Comparison of ENCODE assay signal across 19 mouse cellular contexts in genomic region chr17:29679038-29679767, GRCm38 (mm10). TPM values are rescaled to one million over a fixed set of nuclear protein-coding genes. Genes with fewer than 3 reads are reported as not detected.
DNase-seq lines count a peak whose midpoint lies in the region; ATAC-seq and TF ChIP-seq lines count a peak whose summit lies in the region.
"Had no signal": no experiment of that assay in that cellular context is flagged by ENCODE, and none has a peak within 500 bp of the region (broad histone marks: within the 10 kb centered on the region; RNA-seq: fewer than 3 reads in every experiment).

No protein-coding gene starts in this region.

- H3K4me3 ChIP-seq in liver, postnatal 0 days (ENCODE audit: low read depth, low read length): no peak overlapping the region
- no peak overlapping the region for H3K4me3 ChIP-seq in midbrain, embryonic 13.5 days (replicated peaks)
- no peak overlapping the region for H3K4me3 ChIP-seq in midbrain, embryonic 14.5 days (replicated peaks; ENCODE audit: low read depth, low read length)
- H3K4me3 ChIP-seq in MEL (ENCODE audit: control insufficient read depth in 1 of 2, insufficient read depth in 1 of 2, low read depth in 2 of 2, low read length in 2 of 2): no peak overlapping the region
- H3K4me3 ChIP-seq: embryonic facial prominence, embryonic 15.5 days; gastrocnemius, adult 2 months; heart, embryonic 15.5 days; intestine, embryonic 15.5 days; limb, embryonic 10.5 days; myocyte; neural tube, embryonic 13.5 days had no signal

- no peaks in the 10 kb centered on the region for H3K79me2 ChIP-seq in MEL (ENCODE audit: control insufficient read depth, insufficient read depth, low read length, poor library complexity)

- no peak for TF ChIP-seq RAD21 in MEL (IDR thresholded peaks at IDR 0.05; ENCODE audit: low read depth, low read length)

- no peaks in the 10 kb centered on the region for H3K27me3 ChIP-seq in liver, postnatal 0 days (ENCODE audit: insufficient read depth, low read length)
- no peaks in the 10 kb centered on the region for H3K27me3 ChIP-seq in midbrain, embryonic 13.5 days
- no peaks in the 10 kb centered on the region for H3K27me3 ChIP-seq in midbrain, embryonic 14.5 days (ENCODE audit: control insufficient read depth, insufficient read depth, low read length)
- H3K27me3 ChIP-seq in MEL (ENCODE audit: control insufficient read depth in 1 of 2, insufficient read depth in 2 of 2, low read length in 2 of 2): no peaks in the 10 kb centered on the region
- H3K27me3 ChIP-seq: embryonic facial prominence, embryonic 15.5 days; heart, embryonic 15.5 days; intestine, embryonic 15.5 days; neural tube, embryonic 13.5 days had no signal

- H3K4me2 ChIP-seq in liver, postnatal 0 days (ENCODE audit: low read depth, low read length): peak overlapping the region; percentile 0; the same call in 1 of the 2 replicates
- H3K4me2 ChIP-seq in midbrain, embryonic 13.5 days (replicated peaks): no peak overlapping the region
- no peak overlapping the region for H3K4me2 ChIP-seq in midbrain, embryonic 14.5 days (ENCODE audit: low read length)
- H3K4me2 ChIP-seq: embryonic facial prominence, embryonic 15.5 days; heart, embryonic 15.5 days; intestine, embryonic 15.5 days; neural tube, embryonic 13.5 days had no signal

- 81% methylated on average over 6 of the region's 6 CpGs for WGBS in liver, postnatal 0 days (ENCODE audit: insufficient replicate concordance)
- WGBS in midbrain, embryonic 13.5 days: 83% methylated on average over 6 of the region's 6 CpGs
- 78% methylated on average over 6 of the region's 6 CpGs for WGBS in midbrain, embryonic 14.5 days

- TF ChIP-seq POLR2A in MEL (IDR thresholded peaks at IDR 0.05; ENCODE audit: control insufficient read depth in 1 of 2, insufficient read depth in 1 of 2, low read depth in 1 of 2, low read length in 2 of 2, poor library complexity in 1 of 2): no peak

- H3K27ac ChIP-seq in liver, postnatal 0 days (ENCODE audit: low read depth): 0 out of 2 replicates have a peak overlapping the region, but pooled peaks have one; percentile 0
- no peak overlapping the region for H3K27ac ChIP-seq in midbrain, embryonic 13.5 days
- H3K27ac ChIP-seq in midbrain, embryonic 14.5 days (replicated peaks; ENCODE audit: low read depth, low read length): no peak overlapping the region
- peak overlapping the region; percentile 44; the same call in 1 of the 2 replicates for H3K27ac ChIP-seq in MEL (ENCODE audit: control insufficient read depth, low read depth, low read length)
- H3K27ac ChIP-seq: embryonic facial prominence, embryonic 15.5 days; gastrocnemius, adult 2 months; heart, embryonic 15.5 days; limb, embryonic 10.5 days had no signal

- DNase-seq in liver, postnatal 0 days: no peak
- DNase-seq in liver (no peak), MEL (ENCODE audit: low read depth, low spot score) (peak; percentile 57)
- DNase-seq in midbrain, embryonic 14.5 days: no peak
- no peak for DNase-seq in urinary bladder, postnatal 25 days (ENCODE audit: low spot score)
- no peak for DNase-seq in gastrocnemius, postnatal 4 days (ENCODE audit: low spot score in 2 of 2)
- DNase-seq: adrenal gland, postnatal 25 days; gastrocnemius, adult 2 months; heart, postnatal 4 days; kidney, adult 8-10 months; kidney, postnatal 10 days had no signal

- no peak for ATAC-seq in liver, postnatal 0 days
- no peak for ATAC-seq in midbrain, embryonic 13.5 days
- no peak for ATAC-seq in midbrain, embryonic 14.5 days (ENCODE audit: low FRiP score, low TSS enrichment)
- ATAC-seq: midbrain, embryonic 16.5 days had no signal

- no peak for TF ChIP-seq CTCF in liver, postnatal 0 days (IDR thresholded peaks at IDR 0.05; ENCODE audit: low read depth)
- no peak for TF ChIP-seq CTCF in MEL (IDR thresholded peaks at IDR 0.05 in 2 of 3, conservative IDR thresholded peaks at IDR 0.05 in 1 of 3; ENCODE audit: control insufficient read depth in 1 of 3, insufficient read depth in 1 of 3, low read depth in 2 of 3, low read length in 3 of 3, poor library complexity in 1 of 3, severe bottlenecking in 1 of 3)

- no peaks in the 10 kb centered on the region for H3K9me3 ChIP-seq in liver, postnatal 0 days (ENCODE audit: low read length)
- no peaks in the 10 kb centered on the region for H3K9me3 ChIP-seq in midbrain, embryonic 13.5 days
- no peaks in the 10 kb centered on the region for H3K9me3 ChIP-seq in midbrain, embryonic 14.5 days (ENCODE audit: control insufficient read depth, low read length)
- H3K9me3 ChIP-seq in MEL (replicated peaks; ENCODE audit: insufficient read depth, low read length): no peaks in the 10 kb centered on the region
- H3K9me3 ChIP-seq: embryonic facial prominence, embryonic 15.5 days; heart, embryonic 15.5 days; intestine, embryonic 15.5 days; limb, embryonic 10.5 days; neural tube, embryonic 13.5 days had no signal

- H3K4me1 ChIP-seq in liver, postnatal 0 days (ENCODE audit: insufficient read depth): no peaks in the 10 kb centered on the region
- H3K4me1 ChIP-seq in midbrain, embryonic 13.5 days (replicated peaks): peaks cover 17% of the 10 kb centered on the region; the same call in 1 of the 2 replicates
- no peaks in the 10 kb centered on the region for H3K4me1 ChIP-seq in midbrain, embryonic 14.5 days (ENCODE audit: control insufficient read depth, insufficient read depth, low read length)
- H3K4me1 ChIP-seq in MEL (ENCODE audit: control insufficient read depth in 1 of 2, insufficient read depth in 2 of 2, low read length in 2 of 2): peaks cover 6 to 8% of the 10 kb centered on the region in 2 experiments
- H3K4me1 ChIP-seq: embryonic facial prominence, embryonic 15.5 days; heart, embryonic 15.5 days; intestine, embryonic 15.5 days; limb, embryonic 10.5 days had no signal

- peaks cover 94% of the 10 kb centered on the region for H3K36me3 ChIP-seq in liver, postnatal 0 days (replicated peaks; ENCODE audit: insufficient read depth, low read length)
- peaks cover 98% of the 10 kb centered on the region for H3K36me3 ChIP-seq in midbrain, embryonic 13.5 days
- H3K36me3 ChIP-seq in midbrain, embryonic 14.5 days (ENCODE audit: control insufficient read depth, insufficient read depth, low read length): peaks cover 94% of the 10 kb centered on the region
- peaks cover 16 to 37% of the 10 kb centered on the region in 2 experiments for H3K36me3 ChIP-seq in MEL (ENCODE audit: control insufficient read depth in 1 of 2, insufficient read depth in 2 of 2, low read length in 2 of 2)

- no peak overlapping the region for H3K9ac ChIP-seq in liver, postnatal 0 days (replicated peaks)
- 0 out of 2 replicates have a peak overlapping the region, but pooled peaks have one; percentile 14 for H3K9ac ChIP-seq in midbrain, embryonic 13.5 days (replicated peaks)
- no peak overlapping the region for H3K9ac ChIP-seq in midbrain, embryonic 14.5 days (replicated peaks; ENCODE audit: low read length)
- H3K9ac ChIP-seq in MEL (ENCODE audit: control insufficient read depth, low read depth, low read length, poor library complexity, severe bottlenecking): no peak overlapping the region
- H3K9ac ChIP-seq: embryonic facial prominence, embryonic 15.5 days; heart, embryonic 15.5 days; intestine, embryonic 15.5 days; neural tube, embryonic 13.5 days had no signal

- TF ChIP-seq EP300 in liver, postnatal 0 days (IDR thresholded peaks at IDR 0.05; ENCODE audit: low read depth): no peak
- TF ChIP-seq EP300 in MEL (IDR thresholded peaks at IDR 0.05; ENCODE audit: low read depth in 1 of 2, low read length in 2 of 2): no peak

TF ChIP-seq in MEL, 35 proteins besides CTCF, POLR2A, EP300 and RAD21:
- TF ChIP-seq MXI1 (IDR thresholded peaks at IDR 0.05; ENCODE audit: low read depth, low read length): no peak
- TF ChIP-seq UBTF (IDR thresholded peaks at IDR 0.05; ENCODE audit: borderline replicate concordance, insufficient read depth, low read depth, low read length): no peak
- no peak for TF ChIP-seq USF2 (IDR thresholded peaks at IDR 0.05; ENCODE audit: borderline replicate concordance in 1 of 2, insufficient read depth in 1 of 2, low read depth in 1 of 2, low read length in 2 of 2)
- TF ChIP-seq ZC3H11A (IDR thresholded peaks at IDR 0.05; ENCODE audit: low read depth, low read length): no peak
- TF ChIP-seq TBP (IDR thresholded peaks at IDR 0.05; ENCODE audit: low read depth, low read length): no peak
- no peak for TF ChIP-seq CHD1 (IDR thresholded peaks at IDR 0.05; ENCODE audit: low read depth, low read length)
- TF ChIP-seq SIN3A (IDR thresholded peaks at IDR 0.05; ENCODE audit: low read length): no peak
- TF ChIP-seq POLR2AphosphoS5 (IDR thresholded peaks at IDR 0.05; ENCODE audit: borderline replicate concordance, low read depth, low read length): no peak
- TF ChIP-seq MYB (IDR thresholded peaks at IDR 0.05; ENCODE audit: low read depth, low read length): no peak
- TF ChIP-seq NRF1 (IDR thresholded peaks at IDR 0.05; ENCODE audit: insufficient read depth, low read depth, low read length, poor library complexity, severe bottlenecking): no peak
- no peak for TF ChIP-seq RCOR1 (IDR thresholded peaks at IDR 0.05; ENCODE audit: low read depth, low read length)
- no peak for TF ChIP-seq GATA1 (IDR thresholded peaks at IDR 0.05; ENCODE audit: low read depth, low read length)
- no peak for TF ChIP-seq E2F4 (IDR thresholded peaks at IDR 0.05; ENCODE audit: borderline replicate concordance, low read depth, low read length)
- no peak for TF ChIP-seq SMC3 (IDR thresholded peaks at IDR 0.05; ENCODE audit: low read depth, low read length)
- TF ChIP-seq ZKSCAN1 (IDR thresholded peaks at IDR 0.05; ENCODE audit: low read depth, low read length): no peak
- no peak for TF ChIP-seq NELFE (IDR thresholded peaks at IDR 0.05; ENCODE audit: low read depth, low read length)

RNA-seq across cellular contexts. Expression of gene Cmtr1, which starts 18.8 kb away (rescaled TPM):
- 52.8 and 57.2 TPM in 2 replicates for polyA plus RNA-seq in liver, postnatal 0 days (2015; fragmentation: Nextera tagmentation; extraction: Ambion mirVana)
- 138 and 150 TPM in 2 replicates for polyA plus RNA-seq in midbrain, embryonic 13.5 days (2015; fragmentation: Nextera tagmentation; extraction: Ambion mirVana)
- 103 and 136 TPM in 2 replicates for polyA plus RNA-seq in midbrain, embryonic 14.5 days (2014; fragmentation: Nextera tagmentation; extraction: Ambion mirVana)
- total RNA-seq in MEL (2012; rRNA removed): 77.9 and 82.2 TPM in 2 replicates
- 10 to 100 TPM; 47.3 to 99.6 TPM for polyA plus RNA-seq in MEL (2012; ENCODE audit: insufficient read depth in 1 of 2, insufficient read length in 2 of 2, low read depth in 1 of 2, low replicate concordance in 2 of 2, missing spikeins in 1 of 2)
- total RNA-seq in gastrocnemius, postnatal 4 days (2021): 10 to 100 TPM; 52.0 to 56.4 TPM

RNA-seq across cellular contexts. Expression of gene Ccdc167, which starts 37.6 kb away (rescaled TPM):
- 4.2 and 4.6 TPM in 2 replicates for polyA plus RNA-seq in liver, postnatal 0 days (2015; fragmentation: Nextera tagmentation; extraction: Ambion mirVana)
- polyA plus RNA-seq in midbrain, embryonic 13.5 days (2015; fragmentation: Nextera tagmentation; extraction: Ambion mirVana): 11.4 and 12.0 TPM in 2 replicates
- polyA plus RNA-seq in midbrain, embryonic 14.5 days (2014; fragmentation: Nextera tagmentation; extraction: Ambion mirVana): 11.3 and 11.4 TPM in 2 replicates
- total RNA-seq in MEL (2012; rRNA removed): 12.2 and 13.4 TPM in 2 replicates
- polyA plus RNA-seq in MEL (2012; ENCODE audit: insufficient read depth in 1 of 2, insufficient read length in 2 of 2, low read depth in 1 of 2, low replicate concordance in 2 of 2, missing spikeins in 1 of 2): 10 to 100 TPM in 1 of 2 experiments, not detected in 1; 12.1 TPM
- total RNA-seq in gastrocnemius, postnatal 4 days (2021): 10 to 100 TPM; 12.2 to 12.5 TPM

Comparison
In these comparisons a context has a peak if more than half of its experiments do, and no peak if none do; other contexts are left out.
1. H3K27ac ChIP-seq: peak in liver, postnatal 0 days (single experiment) and MEL (single experiment); none in midbrain, embryonic 13.5 days (single experiment) and midbrain, embryonic 14.5 days (single experiment).